Mouse (Mus musculus) gastrocnemius, postnatal 36 days (tissue): ENCODE measurements around the gene Agpat2. TPM values are rescaled to one million over a fixed set of nuclear protein-coding genes. Genes with fewer than 3 reads are reported as not detected.

ENCODE experiments used
- DNase-seq, 2 experiments: peaks; one replicate each; pipeline ENCODE4 v3.0.0; 2022
- intact Hi-C: fragments of 180-260 bp; cut with DNase I; formaldehyde crosslinking; loops from one replicate; pipeline ENCODE4 v1.15.1; 2025
- total RNA-seq, 2 experiments: library from RNA; stranded (reverse); gene quantifications; 2 replicates each; pipeline ENCODE4 v1.2.3; 2021

Agpat2 gene
- total RNA-seq, 2 experiments from 2014 or later: 5.6 to 5.9 TPM

GRCm38 (mm10) chr2:26628792-26629437 is 24.7 kb upstream of the Agpat2 start:
- intact Hi-C loops: no loop called here

DNA sequence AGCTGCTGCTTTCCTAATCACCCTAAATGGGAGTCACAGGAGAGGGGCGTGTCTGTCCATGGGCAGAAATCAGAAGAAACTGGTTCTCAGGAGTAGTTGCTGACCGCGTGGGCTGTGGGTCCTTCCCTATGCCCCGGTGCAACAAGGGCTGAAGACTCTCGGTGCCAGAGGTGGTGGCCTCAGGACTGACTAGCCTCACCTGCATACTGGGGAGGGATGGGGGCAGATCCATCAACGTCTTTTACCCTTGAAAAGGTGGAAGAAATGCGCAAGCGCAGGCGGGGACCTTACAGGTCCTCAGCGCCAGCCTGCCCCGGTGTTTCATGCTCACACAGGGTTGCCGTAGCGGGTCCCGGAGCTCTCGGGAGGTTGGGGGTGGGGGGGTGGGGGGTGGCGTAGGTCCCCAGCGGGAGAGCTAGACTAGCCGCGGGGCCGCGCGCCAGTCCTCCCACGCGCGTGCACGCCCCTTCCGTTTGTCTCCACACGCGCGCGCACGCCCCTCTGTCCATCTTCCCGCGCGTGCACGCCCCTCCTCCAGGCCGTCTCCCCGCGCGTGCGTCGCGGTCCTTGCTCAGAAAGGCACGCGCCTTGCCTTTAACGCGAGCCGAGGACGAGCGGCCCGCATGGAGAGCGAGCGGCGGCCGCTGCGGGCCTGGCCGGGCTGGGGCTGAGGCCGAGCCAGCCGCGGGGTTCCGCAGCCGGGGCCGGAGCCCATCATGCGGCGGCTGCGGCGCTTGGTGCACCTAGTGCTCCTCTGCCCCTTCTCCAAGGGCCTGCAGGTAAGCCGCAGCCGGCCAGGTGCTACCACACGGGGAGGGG is 23.9 kb upstream of the Agpat2 start, which contains the start of gene Fam69b:
Gene Fam69b (plus strand): TSS at position 537 of the 819 bp plus-strand sequence.
- DNase-seq: peak in 1 of 2 experiments; percentile 34
- intact Hi-C loops: no loop called here

More at GRCm38 (mm10) chr2:26628792-26629437, 24.7 kb upstream of the Agpat2 start:
- no peak for DNase-seq

GRCm38 (mm10) chr2:26626081-26626480 is 21.9 kb upstream of the Agpat2 start:
- intact Hi-C loops: no loop called here
- DNase-seq: no peak

DNA sequence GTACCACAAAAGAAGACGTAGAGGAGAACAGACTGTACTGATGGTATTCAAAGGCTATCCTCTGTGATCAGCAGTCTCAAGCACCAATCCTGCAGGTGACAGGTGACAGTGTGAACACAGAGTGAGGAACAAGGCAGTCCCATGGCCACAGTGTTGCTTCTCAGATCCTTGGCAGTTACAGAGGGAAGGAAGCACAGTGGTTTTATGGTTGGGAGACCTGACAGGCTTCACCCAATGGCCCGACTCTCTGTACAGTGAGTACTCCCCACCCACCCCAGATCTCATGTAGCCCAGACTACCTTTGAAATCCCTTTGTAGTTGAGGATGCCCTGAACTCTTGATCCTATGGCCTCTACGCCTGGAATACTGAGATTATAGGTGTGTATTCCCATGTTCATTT is 21.2 kb upstream of the Agpat2 start:
- DNase-seq: no peak
- intact Hi-C loops: no loop called here

- intact Hi-C loops: no loop called here
- DNase-seq: no peak
These were observed 18.8 kb upstream of the Agpat2 start for GRCm38 (mm10) chr2:26622984-26623383.

DNA sequence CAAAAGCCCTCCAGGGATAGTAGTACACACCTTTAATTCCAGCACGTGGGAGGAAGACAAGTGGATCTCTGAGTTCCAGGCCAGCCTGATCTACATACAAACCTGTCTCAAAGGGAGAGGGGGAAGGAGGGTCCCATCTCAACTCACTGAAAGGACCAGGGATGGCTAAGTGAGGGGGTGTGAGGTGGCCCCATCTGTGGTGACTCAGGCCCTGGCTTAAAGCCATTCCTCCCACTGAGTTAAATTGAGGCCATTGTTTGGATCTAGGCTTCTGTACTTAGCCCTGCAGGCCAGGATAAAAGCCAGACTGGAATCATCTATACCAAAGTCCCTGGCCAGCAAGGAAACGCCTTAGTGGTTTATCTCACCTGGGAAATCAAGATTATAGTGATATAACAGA is 17.0 kb upstream of the Agpat2 start:
- intact Hi-C loops: no loop called here
- DNase-seq: no peak

- intact Hi-C loops: no loop called here
- DNase-seq: no peak
These were observed 13.7 kb upstream of the Agpat2 start for GRCm38 (mm10) chr2:26617928-26618327.

DNA sequence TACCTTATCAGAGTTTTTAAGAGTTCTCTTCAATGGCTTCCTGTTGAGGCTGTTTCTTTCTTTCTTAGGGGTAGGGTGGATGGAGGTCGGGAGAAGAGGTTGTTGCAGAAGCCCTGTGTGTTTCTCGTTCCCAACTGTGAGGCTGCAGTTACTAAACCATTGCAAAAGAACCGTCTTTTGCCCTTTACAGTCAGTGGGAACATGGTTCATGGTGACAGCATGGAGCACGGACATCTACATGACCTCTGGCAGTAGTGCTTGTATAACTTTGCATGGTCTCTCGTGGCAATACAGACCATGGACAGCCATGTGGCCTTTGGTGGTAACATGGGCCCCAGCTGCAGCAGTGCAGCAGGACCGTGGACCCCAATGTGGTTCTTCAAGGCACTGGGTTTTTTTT is 13.1 kb upstream of the Agpat2 start:
- intact Hi-C loops: no loop called here

DNA sequence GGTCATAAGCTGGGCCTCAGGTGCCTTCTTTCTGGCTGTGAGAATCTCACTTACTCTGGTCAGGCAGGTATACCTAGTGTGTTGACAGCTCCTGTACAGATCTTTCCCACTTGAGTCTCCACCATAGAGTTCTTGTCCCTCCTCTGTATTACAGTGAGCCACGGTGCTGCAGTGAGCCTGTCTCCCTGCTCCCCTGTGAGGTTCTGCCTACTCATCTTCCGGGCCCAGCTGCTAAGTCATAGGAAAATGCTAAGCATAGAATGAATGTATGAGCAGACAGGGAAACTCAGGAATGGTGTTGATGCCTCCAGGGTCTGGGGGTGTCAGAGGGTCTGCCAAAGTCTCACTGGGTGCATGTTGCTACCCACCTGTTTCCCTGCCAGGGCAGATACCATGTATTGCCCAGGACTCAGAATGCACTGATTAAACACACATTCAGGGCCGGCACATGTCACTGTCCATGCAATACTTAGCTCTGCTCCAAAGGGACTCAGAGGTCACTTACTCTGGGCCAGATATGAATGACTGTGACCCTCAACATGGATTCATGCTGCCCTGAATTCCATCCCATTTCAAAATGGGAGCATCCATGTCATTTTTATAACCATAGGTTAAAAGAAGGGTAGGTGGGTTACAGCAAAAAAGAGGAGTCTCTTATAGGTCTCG is 11.4 kb upstream of the Agpat2 start:
- no peak for DNase-seq
- intact Hi-C loops: no loop called here

More for the DNA sequence above, 13.1 kb upstream of the Agpat2 start:
- no peak for DNase-seq

DNA sequence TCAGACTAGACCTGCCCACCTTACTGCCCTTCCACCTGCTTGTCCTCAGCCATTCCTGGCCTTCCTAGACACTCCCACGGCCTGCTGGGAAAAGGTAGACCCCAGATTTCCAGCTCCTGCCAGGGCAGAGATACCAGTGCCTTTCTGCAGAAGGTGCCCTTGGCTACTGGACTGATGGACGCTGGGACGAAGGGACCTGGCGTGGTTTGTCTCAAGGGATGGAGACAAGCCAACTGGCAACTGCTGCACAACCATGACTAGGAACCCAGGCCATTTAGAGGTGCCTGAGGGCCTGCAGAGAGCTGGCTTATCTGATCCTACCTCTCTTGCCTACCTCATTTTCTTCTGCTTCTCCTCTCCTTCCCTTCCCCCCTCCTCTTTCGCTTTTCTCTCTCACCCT is 10.7 kb upstream of the Agpat2 start:
- no peak for DNase-seq
- intact Hi-C loops: no loop called here

- no peak for DNase-seq
- intact Hi-C loops: no loop called here
These were observed 7.7 kb upstream of the Agpat2 start for GRCm38 (mm10) chr2:26611896-26612295.

DNA sequence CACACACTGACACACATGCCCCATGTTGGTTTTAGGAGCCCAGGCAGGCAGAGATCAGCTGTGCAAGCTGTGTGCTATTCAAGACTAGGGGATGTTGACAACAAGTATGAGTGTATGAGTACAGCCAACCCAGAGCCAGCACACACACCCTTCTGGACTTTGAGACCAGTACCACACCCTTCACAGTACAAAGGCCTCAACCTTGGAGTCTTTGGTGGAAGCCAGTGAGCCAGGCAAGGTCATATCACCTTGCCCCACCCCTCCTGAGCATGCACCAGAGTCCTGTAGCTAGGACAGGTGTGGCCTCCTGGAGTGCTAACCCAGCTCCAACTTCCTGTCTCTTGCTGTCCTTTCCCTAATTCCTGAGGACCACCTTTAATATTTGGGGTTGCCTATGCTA is 6.8 kb upstream of the Agpat2 start:
- intact Hi-C loops: no loop called here
- no peak for DNase-seq

- no peak for DNase-seq
- intact Hi-C loops: no loop called here
These were observed 6.3 kb upstream of the Agpat2 start for GRCm38 (mm10) chr2:26610526-26610925.

DNA sequence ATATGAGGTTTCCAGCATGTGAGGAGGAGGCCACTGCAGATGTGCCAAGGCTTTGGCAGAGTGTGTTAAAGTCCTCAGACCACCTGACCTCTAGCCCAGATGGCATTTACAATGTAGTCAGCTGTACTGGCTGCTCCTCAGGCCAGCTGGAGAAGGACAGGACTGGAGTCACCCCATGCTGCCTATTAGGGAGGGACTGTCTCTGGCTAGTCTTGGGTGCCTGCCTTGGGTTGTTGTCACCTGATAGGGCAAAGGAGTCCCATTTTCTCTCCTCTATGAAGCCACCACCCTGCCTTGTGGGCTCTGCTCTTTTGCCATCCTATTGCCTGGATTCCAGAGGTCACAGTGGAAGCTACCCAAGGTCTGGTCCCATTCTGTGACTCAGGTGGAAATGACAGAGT is 5.0 kb upstream of the Agpat2 start:
- intact Hi-C loops: no loop called here
- DNase-seq: no peak

DNA sequence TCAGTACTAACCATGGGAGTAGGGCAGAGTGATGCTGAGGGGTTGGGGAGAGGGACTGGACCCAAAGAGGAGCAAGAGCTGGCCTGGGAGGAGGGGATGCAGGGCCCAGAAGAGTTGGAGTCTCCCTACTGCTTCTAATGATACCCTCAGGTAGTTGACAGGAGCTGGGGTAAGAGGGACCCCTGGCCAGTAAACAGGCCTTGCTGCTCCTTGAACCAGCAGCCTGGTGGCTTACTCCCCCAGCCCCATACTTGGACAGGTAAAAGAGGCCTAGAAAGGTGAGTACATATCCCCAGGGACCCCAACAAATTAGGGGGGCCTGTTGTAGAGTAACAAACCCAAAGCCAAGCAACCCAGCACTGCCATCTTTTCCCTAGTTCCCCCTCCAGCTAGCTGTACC is 4.6 kb upstream of the Agpat2 start:
- intact Hi-C loops: no loop called here
- no peak for DNase-seq

- no peak for DNase-seq
- intact Hi-C loops: no loop called here
These were observed 3.1 kb upstream of the Agpat2 start for GRCm38 (mm10) chr2:26607056-26607910.

DNA sequence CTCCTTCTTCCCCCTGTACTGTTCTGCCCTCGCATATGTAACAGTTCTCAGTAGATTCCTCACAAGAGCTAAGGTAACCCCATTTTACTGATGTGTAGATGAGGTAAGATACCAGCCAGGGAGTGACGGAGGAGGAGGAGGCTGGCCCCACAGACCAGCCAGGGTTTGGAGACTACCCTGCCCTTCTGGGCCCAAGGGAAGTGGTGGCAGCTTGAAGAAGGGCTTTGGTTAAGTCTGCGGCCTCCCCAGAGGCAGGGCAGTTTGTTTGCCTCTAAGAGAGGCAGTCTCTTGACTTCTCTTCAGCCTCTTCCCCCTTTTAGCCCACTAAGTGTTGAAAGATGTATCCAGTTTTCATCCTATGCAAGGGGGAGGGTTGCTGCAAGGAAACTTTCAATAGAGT is 2.4 kb upstream of the Agpat2 start:
- no peak for DNase-seq
- intact Hi-C loops: no loop called here

- intact Hi-C loops: no loop called here
- no peak for DNase-seq
These were observed 1.1 kb upstream of the Agpat2 start for GRCm38 (mm10) chr2:26605331-26605730.

DNA sequence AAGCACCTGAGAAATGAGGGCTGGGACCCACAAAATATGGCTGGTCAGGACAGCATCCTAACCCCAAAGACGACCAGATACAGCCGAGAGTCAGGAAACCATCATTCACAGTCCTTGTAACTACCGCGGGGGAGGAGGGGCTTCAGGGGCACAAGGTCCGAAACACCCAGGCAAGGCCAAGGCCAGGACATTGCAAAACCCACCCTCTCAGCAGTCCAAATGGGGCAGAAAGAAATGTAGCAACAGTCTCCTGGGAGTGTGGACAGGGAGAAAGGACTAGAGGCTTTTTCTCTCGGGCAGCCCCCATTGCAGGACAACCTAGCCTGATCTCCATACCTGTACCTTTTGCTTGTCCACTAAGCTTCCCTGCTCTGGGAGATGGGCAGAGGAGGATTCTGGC is 1.1 kb downstream of the Agpat2 start:
- intact Hi-C loops: no loop called here
- no peak for DNase-seq

GRCm38 (mm10) chr2:26602631-26603030 is 1.6 kb downstream of the Agpat2 start:
- intact Hi-C loops: no loop called here
- no peak for DNase-seq

- no peak for DNase-seq
- intact Hi-C loops: no loop called here
These were observed 2.6 kb downstream of the Agpat2 start for GRCm38 (mm10) chr2:26601595-26601994.
